Mouse (Mus musculus) yolk sac, embryonic 10.5 days (tissue): ENCODE data around the gene 4930590J08Rik.

ENCODE experiments used
- DNase-seq: peaks from one replicate; pipeline ENCODE4 v3.0.0-alpha.2; 2017; ENCODE audit warnings: low spot score

The 4930590J08Rik gene

DNA sequence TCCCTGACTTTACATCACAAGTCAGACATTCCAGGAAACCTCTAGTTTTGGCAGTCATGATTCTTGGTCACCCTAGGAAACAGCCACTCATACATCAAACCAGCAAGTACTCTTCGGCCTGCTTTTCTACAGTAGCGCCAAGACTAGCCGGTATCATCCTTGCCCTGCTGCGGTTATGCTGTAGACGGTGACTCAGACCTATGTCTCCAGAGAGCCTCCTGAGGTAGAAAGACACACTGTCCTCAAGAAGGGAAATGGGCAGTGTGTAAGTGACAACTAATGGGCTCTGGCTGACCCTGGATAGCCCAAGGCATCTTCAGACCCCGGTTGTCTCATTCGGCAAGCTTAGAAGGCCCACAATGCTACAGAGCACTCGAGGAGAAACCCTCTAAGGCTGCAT, 62.5 kb downstream of the 4930590J08Rik start:
- DNase-seq, result no peak

- DNase-seq, result no peak
These were observed 63.4 kb downstream of the 4930590J08Rik start for GRCm38 (mm10) chr6:91966006-91966405.

GRCm38 (mm10) chr6:91972201-91972646, 69.6 kb downstream of the 4930590J08Rik start:
- DNase-seq, result peak; percentile 68

- no peak for DNase-seq
These were observed 71.4 kb downstream of the 4930590J08Rik start for GRCm38 (mm10) chr6:91973972-91974371.

DNA sequence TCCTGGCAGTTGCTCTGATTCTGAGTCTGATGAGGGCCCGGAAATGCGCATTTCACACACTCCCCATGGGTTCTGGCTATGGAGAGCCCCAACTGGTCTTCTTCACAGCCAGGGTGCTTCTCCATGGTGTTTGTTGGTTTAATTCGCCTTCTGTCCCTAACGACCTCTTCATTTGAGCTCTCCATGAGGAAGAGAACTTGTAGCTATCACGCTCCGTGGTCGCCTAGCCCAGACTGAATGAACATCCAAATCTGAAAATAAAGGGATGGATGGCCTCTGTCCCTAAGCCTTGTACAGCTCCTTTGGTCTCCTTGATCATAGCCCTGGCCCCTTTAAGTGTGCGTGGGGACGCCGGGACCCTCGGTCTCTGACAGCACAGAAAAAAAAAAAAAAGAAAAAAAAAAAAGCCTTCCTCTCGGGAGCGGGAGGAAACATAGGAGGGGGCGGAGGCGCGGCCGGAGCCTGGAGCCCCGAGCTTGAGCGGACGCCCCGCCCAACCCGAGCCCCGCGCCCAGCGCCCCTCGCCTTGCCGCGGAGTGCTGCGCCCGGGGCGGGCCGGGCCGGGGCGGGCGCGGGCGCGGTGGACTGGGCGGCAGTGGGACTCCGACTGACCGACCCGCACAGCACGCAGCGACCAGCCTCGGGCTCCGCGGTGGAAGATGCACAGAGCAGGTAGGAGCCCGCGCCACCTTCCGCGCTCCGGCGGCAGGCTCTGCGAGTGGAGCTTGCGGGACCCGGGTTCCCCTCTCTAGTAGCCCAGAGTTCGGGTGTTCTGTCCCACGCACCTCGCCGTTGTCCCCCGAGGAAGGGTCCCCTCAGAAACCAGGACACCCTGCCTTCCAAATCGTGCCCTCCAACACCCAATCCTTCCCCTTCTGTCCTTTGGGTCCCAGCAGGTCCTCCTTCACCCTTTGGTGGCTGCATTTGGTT, 76.0 kb downstream of the 4930590J08Rik start, which contains the start of gene Fgd5:
Gene Fgd5, plus strand, starts transcription at position 508 of the 930 bp plus-strand sequence.
- peak; percentile 20 for DNase-seq

- no peak for DNase-seq
These were observed 76.8 kb downstream of the 4930590J08Rik start for GRCm38 (mm10) chr6:91979301-91979996.

DNA sequence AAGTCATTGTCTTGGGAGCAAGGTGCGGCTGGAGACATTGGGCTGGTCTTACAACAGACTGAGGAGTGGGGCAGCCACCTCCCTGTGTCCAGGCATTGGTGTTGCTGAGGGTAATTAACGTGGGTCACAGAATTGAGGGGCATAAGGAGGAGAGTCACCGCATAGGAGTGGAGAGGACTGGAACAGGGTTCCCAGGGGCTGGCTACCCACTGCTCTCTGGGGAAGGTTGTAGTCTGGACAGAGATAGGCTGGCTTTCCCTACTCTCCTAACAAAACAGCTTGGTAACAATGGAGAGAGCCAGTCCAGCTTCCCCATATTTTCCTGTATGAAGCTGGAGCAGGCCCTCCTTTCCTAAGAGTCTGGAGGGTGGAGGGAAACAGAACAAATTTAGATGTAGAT, 77.4 kb downstream of the 4930590J08Rik start:
- no peak for DNase-seq

DNA sequence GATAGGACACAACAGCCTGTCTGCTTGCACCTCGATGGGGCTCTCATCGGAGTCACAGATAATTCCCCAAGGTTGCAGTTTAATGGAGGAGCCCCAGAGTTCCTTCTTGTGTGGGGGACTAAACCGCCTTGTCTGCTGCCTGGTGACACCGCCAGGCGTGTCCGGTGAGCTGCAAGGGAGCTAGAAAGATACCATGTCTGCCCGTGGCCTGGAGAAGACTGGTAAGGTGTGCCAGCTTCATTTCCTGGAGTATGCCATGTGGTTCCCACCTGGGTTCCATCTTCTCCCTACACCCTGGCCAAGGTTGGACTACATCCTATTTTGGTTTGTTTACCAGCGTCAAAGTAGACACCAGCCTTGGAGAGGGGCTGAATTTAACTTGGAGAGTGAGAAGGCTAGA, 87.5 kb downstream of the 4930590J08Rik start:
- no peak for DNase-seq

- no peak for DNase-seq
These were observed 90.2 kb downstream of the 4930590J08Rik start for GRCm38 (mm10) chr6:91992823-91993222.

GRCm38 (mm10) chr6:91993795-91994505, 91.3 kb downstream of the 4930590J08Rik start:
- DNase-seq, result no peak

GRCm38 (mm10) chr6:91996072-91996471, 93.5 kb downstream of the 4930590J08Rik start:
- no peak for DNase-seq
